Mouse (Mus musculus): ENCODE data around the gene Mgat3. TPM values are rescaled to one million over a fixed set of nuclear protein-coding genes. Genes with fewer than 3 reads are reported as not detected.

Mgat3 gene
- polyA plus RNA-seq, 1 experiment from 2014 or later: 15.7 TPM

- Histone ChIP-seq H3K9me3 (ENCODE audit: control insufficient read depth, low read length) (no peaks in the 10 kb centered on the region), H3K27me3 (replicated peaks; ENCODE audit: control insufficient read depth, insufficient read depth, low read length) (no peaks in the 10 kb centered on the region), H3K36me3 (ENCODE audit: control insufficient read depth, insufficient read depth, low read length) (peaks cover 23% of the 10 kb centered on the region), H3K4me2 (ENCODE audit: low read length) (peak overlapping the region; percentile 95), H3K27ac (ENCODE audit: low read depth, low read length) (peak overlapping the region; percentile 100), H3K4me1 (ENCODE audit: control insufficient read depth, insufficient read depth, low read depth, low read length) (peaks cover 26% of the 10 kb centered on the region), H3K9ac (ENCODE audit: low read depth, low read length) (peak overlapping the region; percentile 100), H3K4me3 (ENCODE audit: low read length) (peak overlapping the region; percentile 96)
- WGBS: 61% methylated on average over 12 of the region's 12 CpGs
- ATAC-seq: no peak
These were observed 83.4 kb downstream of the Mgat3 start for GRCm38 (mm10) chr15:80256656-80257601.

GRCm38 (mm10) chr15:80257602-80258239 is 84.2 kb downstream of the Mgat3 start:
- 21% methylated on average over 4 of the region's 4 CpGs for WGBS
- Histone ChIP-seq H3K9ac (ENCODE audit: low read depth, low read length) (0 out of 2 replicates have a peak overlapping the region, but pooled peaks have one; percentile 4), H3K4me1 (ENCODE audit: control insufficient read depth, insufficient read depth, low read depth, low read length) (peaks cover 29% of the 10 kb centered on the region)

DNA sequence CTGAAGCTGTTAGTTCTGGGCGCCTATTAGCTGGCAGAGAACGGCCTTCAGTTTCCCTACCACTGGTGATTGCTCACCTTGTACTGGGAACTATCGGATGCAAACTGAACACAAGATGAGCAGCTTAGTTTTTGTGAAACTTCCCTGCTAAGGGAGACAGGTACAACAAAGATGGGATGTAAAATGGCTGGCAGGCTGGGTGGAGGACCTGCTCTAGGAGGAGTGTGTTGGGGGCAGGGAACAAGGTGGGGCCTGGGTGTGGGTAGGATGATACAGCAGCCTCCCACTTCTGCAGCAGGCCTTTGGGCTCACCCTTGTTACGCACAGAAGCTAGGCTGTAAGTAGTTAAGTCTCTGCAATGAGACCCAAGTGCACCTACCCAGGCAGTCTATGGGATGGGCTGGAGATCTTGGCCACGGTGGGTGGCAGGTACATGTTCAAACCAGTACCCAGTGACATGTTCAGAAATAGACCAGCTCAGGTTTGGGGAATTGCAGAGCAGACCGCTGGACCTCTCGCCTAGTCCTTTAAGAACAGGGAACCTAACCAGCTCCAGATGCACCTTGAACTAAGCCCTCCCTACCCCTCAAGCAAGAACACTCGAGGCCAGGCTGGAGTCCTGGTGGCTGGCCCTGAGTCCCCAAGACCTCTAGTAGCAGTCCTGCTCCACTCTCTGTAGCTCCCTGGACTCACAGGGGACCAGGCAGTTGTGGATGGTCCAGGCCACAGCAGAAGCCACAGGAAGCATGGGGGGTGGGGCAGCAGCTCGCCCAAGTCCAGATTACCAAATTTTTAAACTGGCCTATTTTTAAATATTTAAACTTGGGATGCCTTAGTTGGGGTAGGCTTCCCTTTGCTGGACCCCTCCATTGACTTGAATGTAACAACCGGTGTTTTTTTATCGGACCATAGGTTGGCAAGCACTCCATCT is 85.0 kb downstream of the Mgat3 start:
- Histone ChIP-seq H3K4me2 (ENCODE audit: low read length) (no peak overlapping the region), H3K27ac (ENCODE audit: low read depth, low read length) (peak overlapping the region; percentile 45; the same call in 1 of the 2 replicates), H3K36me3 (ENCODE audit: control insufficient read depth, insufficient read depth, low read length) (peaks cover 23% of the 10 kb centered on the region), H3K4me3 (ENCODE audit: low read length) (no peak overlapping the region), H3K27me3 (replicated peaks; ENCODE audit: control insufficient read depth, insufficient read depth, low read length) (no peaks in the 10 kb centered on the region), H3K9me3 (ENCODE audit: control insufficient read depth, low read length) (no peaks in the 10 kb centered on the region), H3K4me1 (ENCODE audit: control insufficient read depth, insufficient read depth, low read depth, low read length) (peaks cover 37% of the 10 kb centered on the region), H3K9ac (ENCODE audit: low read depth, low read length) (peak overlapping the region; percentile 20; the same call in 1 of the 2 replicates)
- 61% methylated on average over 11 of the region's 11 CpGs for WGBS
- ATAC-seq: no peak

More at GRCm38 (mm10) chr15:80257602-80258239, 84.2 kb downstream of the Mgat3 start:
- no peak for ATAC-seq
- H3K4me3 ChIP-seq (ENCODE audit: low read length): no peak overlapping the region
- no peaks in the 10 kb centered on the region for H3K9me3 ChIP-seq (ENCODE audit: control insufficient read depth, low read length)
- H3K36me3 ChIP-seq (ENCODE audit: control insufficient read depth, insufficient read depth, low read length): peaks cover 23% of the 10 kb centered on the region
- H3K4me2 ChIP-seq (ENCODE audit: low read length): peak overlapping the region; percentile 95
- H3K27me3 ChIP-seq (replicated peaks; ENCODE audit: control insufficient read depth, insufficient read depth, low read length): no peaks in the 10 kb centered on the region
- H3K27ac ChIP-seq (ENCODE audit: low read depth, low read length): peak overlapping the region; percentile 1; the same call in 1 of the 2 replicates

- 65% methylated on average over 8 of the region's 8 CpGs for WGBS
- peaks cover 31% of the 10 kb centered on the region for H3K4me1 ChIP-seq (ENCODE audit: control insufficient read depth, insufficient read depth, low read depth, low read length)
- H3K36me3 ChIP-seq (ENCODE audit: control insufficient read depth, insufficient read depth, low read length): peaks cover 23% of the 10 kb centered on the region
These were observed 86.0 kb downstream of the Mgat3 start for GRCm38 (mm10) chr15:80259406-80260045.

DNA sequence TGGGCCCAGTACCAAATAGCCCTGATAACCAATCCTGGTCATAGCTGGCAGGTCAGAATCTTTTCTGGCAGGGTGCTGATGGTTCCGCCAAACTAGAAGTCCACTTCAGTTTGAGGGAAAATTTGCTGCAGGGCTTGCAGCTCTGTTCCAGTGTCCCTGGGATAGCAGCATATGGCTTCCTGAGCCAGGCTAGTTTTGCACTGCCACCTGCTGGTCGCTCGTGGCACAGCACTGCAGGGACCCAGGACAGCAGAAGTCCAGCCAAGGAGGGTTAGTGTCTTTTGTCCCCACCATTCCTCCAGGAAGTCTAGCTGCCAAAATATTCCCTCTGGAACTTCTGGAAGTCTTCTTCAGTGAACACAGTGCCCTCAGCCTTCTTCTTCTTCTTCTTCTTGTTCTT is 87.2 kb downstream of the Mgat3 start:
- Histone ChIP-seq H3K4me2 (ENCODE audit: low read length) (no peak overlapping the region), H3K27ac (ENCODE audit: low read depth, low read length) (no peak overlapping the region), H3K27me3 (replicated peaks; ENCODE audit: control insufficient read depth, insufficient read depth, low read length) (no peaks in the 10 kb centered on the region), H3K4me1 (ENCODE audit: control insufficient read depth, insufficient read depth, low read depth, low read length) (peaks cover 31% of the 10 kb centered on the region), H3K36me3 (ENCODE audit: control insufficient read depth, insufficient read depth, low read length) (peaks cover 23% of the 10 kb centered on the region), H3K9me3 (ENCODE audit: control insufficient read depth, low read length) (no peaks in the 10 kb centered on the region), H3K9ac (ENCODE audit: low read depth, low read length) (no peak overlapping the region), H3K4me3 (ENCODE audit: low read length) (no peak overlapping the region)
- WGBS: 23% methylated on average over 3 of the region's 3 CpGs
- ATAC-seq: no peak

More at GRCm38 (mm10) chr15:80259406-80260045, 86.0 kb downstream of the Mgat3 start:
- ATAC-seq: no peak
- Histone ChIP-seq H3K9me3 (ENCODE audit: control insufficient read depth, low read length) (no peaks in the 10 kb centered on the region), H3K27me3 (replicated peaks; ENCODE audit: control insufficient read depth, insufficient read depth, low read length) (no peaks in the 10 kb centered on the region), H3K4me2 (ENCODE audit: low read length) (no peak overlapping the region), H3K4me3 (ENCODE audit: low read length) (no peak overlapping the region), H3K27ac (ENCODE audit: low read depth, low read length) (peak overlapping the region; percentile 10; the same call in 1 of the 2 replicates), H3K9ac (ENCODE audit: low read depth, low read length) (no peak overlapping the region)

- peaks cover 31% of the 10 kb centered on the region for H3K4me1 ChIP-seq (ENCODE audit: control insufficient read depth, insufficient read depth, low read depth, low read length)
- 86% methylated on average over 7 of the region's 7 CpGs for WGBS
- no peak for ATAC-seq
- peaks cover 23% of the 10 kb centered on the region for H3K36me3 ChIP-seq (ENCODE audit: control insufficient read depth, insufficient read depth, low read length)
- no peak overlapping the region for H3K4me3 ChIP-seq (ENCODE audit: low read length)
- H3K9ac ChIP-seq (ENCODE audit: low read depth, low read length): no peak overlapping the region
- no peaks in the 10 kb centered on the region for H3K27me3 ChIP-seq (replicated peaks; ENCODE audit: control insufficient read depth, insufficient read depth, low read length)
- H3K9me3 ChIP-seq (ENCODE audit: control insufficient read depth, low read length): no peaks in the 10 kb centered on the region
- H3K4me2 ChIP-seq (ENCODE audit: low read length): no peak overlapping the region
- no peak overlapping the region for H3K27ac ChIP-seq (ENCODE audit: low read depth, low read length)
These were observed 87.6 kb downstream of the Mgat3 start for GRCm38 (mm10) chr15:80261100-80261499.

DNA sequence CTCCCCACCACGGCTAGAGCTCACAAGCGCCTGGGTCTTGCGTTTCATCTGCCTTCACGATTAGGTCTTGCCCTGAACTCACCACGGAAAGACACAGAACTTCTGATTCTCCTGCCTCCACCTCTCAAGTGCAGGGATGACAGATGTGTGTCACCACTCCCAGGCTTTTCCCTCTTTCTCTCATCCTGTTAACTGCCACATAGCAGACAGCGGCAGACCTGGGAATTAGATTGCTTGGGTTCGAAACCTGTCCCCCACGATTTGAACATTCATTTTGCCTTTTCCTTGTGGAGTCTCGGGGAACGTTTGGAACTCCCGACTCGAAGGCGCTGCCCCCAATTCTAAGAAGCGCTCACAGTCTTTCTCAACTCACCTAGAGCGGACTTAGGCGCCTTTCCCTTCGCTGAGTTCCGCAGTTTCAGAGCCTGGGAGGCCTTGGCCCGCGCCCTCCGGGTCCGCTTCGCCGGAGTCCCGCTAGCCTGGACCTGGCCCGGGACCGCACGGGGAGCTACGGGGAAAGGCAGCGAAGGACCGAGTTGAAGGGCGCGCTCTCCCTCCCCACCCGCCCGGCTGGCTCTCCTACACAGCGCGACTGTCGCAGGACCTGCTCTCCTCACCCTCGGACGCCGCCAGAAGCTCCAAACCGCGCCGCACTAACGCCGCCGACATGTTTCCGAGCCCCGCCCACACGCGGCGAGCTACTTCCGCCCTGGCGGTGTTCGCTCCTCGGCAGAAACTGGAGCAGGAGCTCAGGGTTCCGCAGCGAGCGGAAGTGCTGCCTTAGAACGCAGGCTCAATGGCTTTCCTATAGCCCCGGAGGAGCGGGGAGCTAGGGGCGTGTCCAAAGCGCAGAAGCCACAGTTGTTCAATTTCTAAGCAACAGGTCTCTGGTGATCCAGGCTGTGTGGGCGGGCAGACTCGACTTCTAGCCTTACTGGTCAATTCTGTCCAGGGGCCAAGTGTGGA is 90.4 kb downstream of the Mgat3 start, which contains the start of gene Rps19bp1:
Rps19bp1 (minus strand) TSS at position 706 of the 966 bp plus-strand sequence.
- peak within 1 kb of the TSS; percentile 92 for H3K4me3 ChIP-seq (ENCODE audit: low read length)
- no peaks in the 10 kb centered on the region for H3K9me3 ChIP-seq (ENCODE audit: control insufficient read depth, low read length)
- peak within 1 kb of the TSS; percentile 68 for H3K27ac ChIP-seq (ENCODE audit: low read depth, low read length)
- H3K36me3 ChIP-seq (ENCODE audit: control insufficient read depth, insufficient read depth, low read length): peaks cover 8% of the 10 kb centered on the region; the same call in 1 of the 2 replicates
- H3K9ac ChIP-seq (ENCODE audit: low read depth, low read length): peak within 1 kb of the TSS; percentile 92
- H3K4me2 ChIP-seq (ENCODE audit: low read length): peak within 1 kb of the TSS; percentile 83
- WGBS: 2% methylated on average over 60 of the region's 66 CpGs
- peaks cover 12% of the 10 kb centered on the region for H3K4me1 ChIP-seq (ENCODE audit: control insufficient read depth, insufficient read depth, low read depth, low read length)
- H3K27me3 ChIP-seq (replicated peaks; ENCODE audit: control insufficient read depth, insufficient read depth, low read length): no peaks in the 10 kb centered on the region
- ATAC-seq: peak; percentile 88
